Mouse (Mus musculus) lung, embryonic 14.5 days (tissue): ENCODE measurements around the gene Sav1. TPM values are rescaled to one million over a fixed set of nuclear protein-coding genes. Genes with fewer than 3 reads are reported as not detected.

ENCODE experiments used
- ATAC-seq: fragments of 200-750 bp; cut with Nextera tagmentation; 2 replicates; pipeline ENCODE4 v1.8.0; 2017; ENCODE audit warnings: mild to moderate bottlenecking, moderate TSS enrichment, moderate library complexity; ENCODE audit not compliant: insufficient read depth
- DNase-seq: peaks from one replicate; pipeline ENCODE4 v3.0.0-alpha.2; 2015
- H3K27ac ChIP-seq: fragments of 300-500 bp; sonication (generic); 2 replicates; pipeline ENCODE4 v1.5.1; 2014; ENCODE audit warnings: low read depth, mild to moderate bottlenecking, moderate library complexity
- H3K27me3 ChIP-seq: fragments of 300-500 bp; sonication (generic); 2 replicates; pipeline ENCODE4 v1.6.1; 2014; ENCODE audit warnings: low read length, control low read depth; ENCODE audit not compliant: insufficient read depth
- H3K36me3 ChIP-seq: fragments of 300-500 bp; sonication (generic); 2 replicates; pipeline ENCODE4 v1.6.1; 2014; ENCODE audit warnings: control low read depth; ENCODE audit not compliant: insufficient read depth
- H3K4me1 ChIP-seq: fragments of 300-500 bp; sonication (generic); 2 replicates; pipeline ENCODE4 v1.6.1; 2014; ENCODE audit warnings: antibody characterized with exemption, control low read depth; ENCODE audit not compliant: insufficient read depth
- H3K4me2 ChIP-seq: fragments of 300-500 bp; sonication (generic); 2 replicates; pipeline ENCODE4 v1.6.1; 2014; ENCODE audit warnings: mild to moderate bottlenecking
- H3K4me3 ChIP-seq: fragments of 300-500 bp; sonication (generic); 2 replicates; pipeline ENCODE4 v1.5.1; 2014; ENCODE audit warnings: low read depth, low read length
- H3K9ac ChIP-seq: fragments of 300-500 bp; sonication (generic); 2 replicates; pipeline ENCODE4 v1.6.1; 2014
- H3K9me3 ChIP-seq: fragments of 300-500 bp; sonication (generic); 2 replicates; pipeline ENCODE4 v1.6.1; 2016; ENCODE audit warnings: low read depth, low read length, control low read depth
- CTCF ChIP-seq: IDR thresholded peaks from 2 replicates; pipeline ENCODE4 v1.5.1; 2016; ENCODE audit warnings: antibody characterized with exemption, low read depth
- WGBS: fragments of 180-500 bp; shearing (Covaris S2); extraction: QIAGEN DNeasy Blood & Tissue Kit; methylation state at CpG from one replicate; pipeline ENCODE4 v1.1.7; 2014; 5-methylcytosine and 5-hydroxymethylcytosine counted together
- polyA plus RNA-seq: library from polyadenylated mRNA; unstranded; fragments of >200 nt; fragmentation: Nextera tagmentation; extraction: Ambion mirVana; gene quantifications from 2 replicates; pipeline ENCODE4 v1.2.1, GENCODE M21; 2014

The Sav1 gene
- polyA plus RNA-seq, 1 experiment from 2014 or later: 11.8 TPM

GRCm38 (mm10) chr12:69924012-69924411 lies 62.8 kb downstream of the Sav1 start:
- Histone ChIP-seq H3K36me3 (no peaks in the 10 kb centered on the region), H3K4me3 (no peak overlapping the region), H3K27ac (no peak overlapping the region), H3K4me1 (no peaks in the 10 kb centered on the region), H3K9ac (no peak overlapping the region), H3K4me2 (no peak overlapping the region), H3K27me3 (no peaks in the 10 kb centered on the region), H3K9me3 (no peaks in the 10 kb centered on the region)
- TF ChIP-seq CTCF: peak; percentile 76
- ATAC-seq: no peak
- WGBS: 9% methylated on average over 5 of the region's 5 CpGs
- DNase-seq: peak; percentile 81

GRCm38 (mm10) chr12:69923603-69924002 lies 63.2 kb downstream of the Sav1 start:
- H3K27ac ChIP-seq: no peak overlapping the region
- H3K4me3 ChIP-seq: no peak overlapping the region
- DNase-seq (no peak), ATAC-seq (no peak)
- no peaks in the 10 kb centered on the region for H3K4me1 ChIP-seq
- no peaks in the 10 kb centered on the region for H3K9me3 ChIP-seq
- H3K9ac ChIP-seq: no peak overlapping the region
- WGBS: 58% methylated on average over 3 of the region's 3 CpGs
- H3K36me3 ChIP-seq: no peaks in the 10 kb centered on the region
- no peak overlapping the region for H3K4me2 ChIP-seq
- no peaks in the 10 kb centered on the region for H3K27me3 ChIP-seq
- TF ChIP-seq CTCF: no peak

- H3K27ac ChIP-seq: no peak overlapping the region
- TF ChIP-seq CTCF: no peak
- no peak for DNase-seq
- no peak overlapping the region for H3K9ac ChIP-seq
- H3K4me2 ChIP-seq: no peak overlapping the region
- H3K4me3 ChIP-seq: no peak overlapping the region
- no peaks in the 10 kb centered on the region for H3K9me3 ChIP-seq
- H3K4me1 ChIP-seq: no peaks in the 10 kb centered on the region
- H3K36me3 ChIP-seq: no peaks in the 10 kb centered on the region
- ATAC-seq: no peak
- 70% methylated on average over 3 of the region's 3 CpGs for WGBS
- H3K27me3 ChIP-seq: no peaks in the 10 kb centered on the region
Observed at GRCm38 (mm10) chr12:69923128-69923527, 63.7 kb downstream of the Sav1 start.

GRCm38 (mm10) chr12:69922099-69922498 lies 64.7 kb downstream of the Sav1 start:
- 56% methylated on average over 1 of the region's 1 CpGs for WGBS
- no peak overlapping the region for H3K4me3 ChIP-seq
- ATAC-seq (no peak), DNase-seq (no peak)
- no peak overlapping the region for H3K27ac ChIP-seq
- H3K27me3 ChIP-seq: no peaks in the 10 kb centered on the region
- H3K36me3 ChIP-seq: no peaks in the 10 kb centered on the region
- no peak overlapping the region for H3K9ac ChIP-seq
- H3K4me1 ChIP-seq: no peaks in the 10 kb centered on the region
- TF ChIP-seq CTCF: no peak
- no peaks in the 10 kb centered on the region for H3K9me3 ChIP-seq
- no peak overlapping the region for H3K4me2 ChIP-seq

- H3K4me2 ChIP-seq: no peak overlapping the region
- H3K27ac ChIP-seq: no peak overlapping the region
- DNase-seq (no peak), ATAC-seq (no peak)
- no peaks in the 10 kb centered on the region for H3K27me3 ChIP-seq
- H3K4me3 ChIP-seq: no peak overlapping the region
- no peaks in the 10 kb centered on the region for H3K36me3 ChIP-seq
- 83% methylated on average over 2 of the region's 2 CpGs for WGBS
- no peak overlapping the region for H3K9ac ChIP-seq
- no peaks in the 10 kb centered on the region for H3K4me1 ChIP-seq
- TF ChIP-seq CTCF: no peak
- H3K9me3 ChIP-seq: no peaks in the 10 kb centered on the region
Observed at GRCm38 (mm10) chr12:69917870-69918269, 68.9 kb downstream of the Sav1 start.

Other genes starting within 250 kb of the Sav1 start
- gene Cdkl1, start 195.7 kb downstream of the Sav1 start, polyA plus RNA-seq: 1.6 and 1.8 TPM in 2 replicates
- 3.2 and 3.6 TPM in 2 replicates for gene Atl1, start 94.4 kb downstream of the Sav1 start, polyA plus RNA-seq
- 43.9 and 49.0 TPM in 2 replicates for gene Map4k5, start 93.8 kb downstream of the Sav1 start, polyA plus RNA-seq
- 20.8 and 25.1 TPM in 2 replicates for gene Nin, start 126.7 kb upstream of the Sav1 start, polyA plus RNA-seq
- 0.12 and 0.24 TPM in 2 replicates for gene Abhd12b, start 167.1 kb upstream of the Sav1 start, polyA plus RNA-seq
- 39.0 and 39.8 TPM in 2 replicates for gene Pygl, start 244.5 kb upstream of the Sav1 start, polyA plus RNA-seq